10 mouse cellular contexts compared by ENCODE assay signal in genomic region chr1:66104493-66104892, GRCm38 (mm10).
DNase-seq lines count a peak whose midpoint lies in the region; ATAC-seq and TF ChIP-seq lines count a peak whose summit lies in the region.
"Had no signal": no experiment of that assay in that cellular context is flagged by ENCODE, and none has a peak within 500 bp of the region (broad histone marks: within the 10 kb centered on the region; RNA-seq: fewer than 3 reads in every experiment).

No protein-coding gene starts in this region.

- no peaks in the 10 kb centered on the region for H3K9me3 ChIP-seq in kidney, postnatal 0 days (replicated peaks; ENCODE audit: low read length)
- no peaks in the 10 kb centered on the region for H3K9me3 ChIP-seq in kidney, embryonic 16.5 days (ENCODE audit: low read length)
- H3K9me3 ChIP-seq in ES-E14 (ENCODE audit: control insufficient read depth, insufficient read depth, low read depth, low read length): no peaks in the 10 kb centered on the region

- no peak overlapping the region for H3K4me3 ChIP-seq in kidney, postnatal 0 days (replicated peaks; ENCODE audit: low read depth, low read length)
- H3K4me3 ChIP-seq in kidney, embryonic 16.5 days (ENCODE audit: low read length): no peak overlapping the region
- H3K4me3 ChIP-seq in ES-E14 (ENCODE audit: insufficient read depth in 1 of 2, low read depth in 1 of 2, low read length in 2 of 2, poor library complexity in 1 of 2, severe bottlenecking in 1 of 2): no peak overlapping the region

- H3K27ac ChIP-seq in kidney, postnatal 0 days: no peak overlapping the region
- no peak overlapping the region for H3K27ac ChIP-seq in kidney, embryonic 16.5 days (ENCODE audit: low read length)
- H3K27ac ChIP-seq in ES-E14 (ENCODE audit: insufficient read depth, low read depth, low read length, poor library complexity, severe bottlenecking): no peak overlapping the region

- H3K27me3 ChIP-seq in kidney, postnatal 0 days (ENCODE audit: insufficient read depth, low read length): no peaks in the 10 kb centered on the region
- H3K27me3 ChIP-seq in kidney, embryonic 16.5 days (ENCODE audit: insufficient read depth, low read length): no peaks in the 10 kb centered on the region

- in situ Hi-C loops in ES-E14 (cut with MboI; ENCODE audit: low sequenced_read_pairs in 2 of 2, unreplicated experiment in 2 of 2): loop anchor here (10.0 to 25.0 kb wide), 3 partner anchors 533 to 733 kb away; no protein-coding TSS in a partner anchor

- H3K4me2 ChIP-seq in kidney, postnatal 0 days (ENCODE audit: low read length): no peak overlapping the region
- no peak overlapping the region for H3K4me2 ChIP-seq in kidney, embryonic 16.5 days (replicated peaks; ENCODE audit: low read depth, low read length)

- H3K4me1 ChIP-seq in kidney, postnatal 0 days (replicated peaks; ENCODE audit: insufficient read depth, low read length): no peaks in the 10 kb centered on the region
- no peaks in the 10 kb centered on the region for H3K4me1 ChIP-seq in kidney, embryonic 16.5 days (ENCODE audit: insufficient read depth, low read length)
- H3K4me1 ChIP-seq in ES-E14 (ENCODE audit: control insufficient read depth in 2 of 2, insufficient read depth in 2 of 2, low read length in 2 of 2, poor library complexity in 1 of 2): no peaks in the 10 kb centered on the region

- peak; percentile 10 for DNase-seq in cerebellum, adult 8-10 months
- DNase-seq in kidney, postnatal 0 days (ENCODE audit: low spot score): peak; percentile 64
- DNase-seq in ES-E14 (ENCODE audit: low read depth, low spot score): peak; percentile 21
- DNase-seq in right cerebral cortex, postnatal 14 days: no peak
- DNase-seq in spleen, postnatal 14 days (ENCODE audit: low spot score in 2 of 2): no peak
- DNase-seq: gastrocnemius, postnatal 14 days; kidney, postnatal 14 days had no signal

- no peaks in the 10 kb centered on the region for H3K36me3 ChIP-seq in kidney, postnatal 0 days (ENCODE audit: insufficient read depth, low read length)
- H3K36me3 ChIP-seq in kidney, embryonic 16.5 days (ENCODE audit: insufficient read depth, low read length): no peaks in the 10 kb centered on the region
- H3K36me3 ChIP-seq in ES-E14 (ENCODE audit: control insufficient read depth, insufficient read depth, low read length, poor library complexity, severe bottlenecking): no peaks in the 10 kb centered on the region

- peak; percentile 76 for TF ChIP-seq CTCF in kidney, postnatal 0 days (IDR thresholded peaks at IDR 0.05; ENCODE audit: low read depth)

- no peak for ATAC-seq in cerebellum, adult (ENCODE audit: insufficient number of reproducible peaks, low FRiP score, low TSS enrichment)
- no peak for ATAC-seq in kidney, postnatal 0 days (replicated peaks; ENCODE audit: low FRiP score, low read depth)
- ATAC-seq in kidney, embryonic 16.5 days (ENCODE audit: low FRiP score, low TSS enrichment): no peak
- ATAC-seq in megakaryocyte progenitor cell, adult 5-6 weeks (replicated peaks; ENCODE audit: poor library complexity): 0 out of 2 replicates have a peak, but pooled peaks have one; percentile 46

- WGBS in kidney, postnatal 0 days: 28% methylated on average over 1 of the region's 1 CpGs
- WGBS in kidney, embryonic 16.5 days: 44% methylated on average over 1 of the region's 1 CpGs

- H3K9ac ChIP-seq in kidney, postnatal 0 days (ENCODE audit: low read depth, low read length): no peak overlapping the region
- no peak overlapping the region for H3K9ac ChIP-seq in kidney, embryonic 16.5 days (replicated peaks; ENCODE audit: low read length)
- no peak overlapping the region for H3K9ac ChIP-seq in ES-E14 (ENCODE audit: insufficient read depth, low read depth, low read length, poor library complexity, severe bottlenecking)

TF ChIP-seq in ES-E14, 5 proteins besides CTCF, POLR2A, EP300 and RAD21:
- TF ChIP-seq ZC3H11A (IDR thresholded peaks at IDR 0.05; ENCODE audit: borderline replicate concordance, low read depth, low read length): peak; percentile 18; the same call in 1 of the 2 replicates
- no peak for TF ChIP-seq MAFK (IDR thresholded peaks at IDR 0.05; ENCODE audit: insufficient read depth, low read depth, low read length)
TF ChIP-seq in ES-E14: peak in this region for 1.

Comparison
In these comparisons a context has a peak if more than half of its experiments do, and no peak if none do; other contexts are left out.
1. DNase-seq: peak in cerebellum, adult 8-10 months (single experiment), kidney, postnatal 0 days (single experiment) and ES-E14 (single experiment); none in right cerebral cortex, postnatal 14 days (single experiment) and spleen, postnatal 14 days (0 of 2).